Mouse (Mus musculus): Measurements from ENCODE around the gene Tex19.2. TPM values are rescaled to one million over a fixed set of nuclear protein-coding genes. Genes with fewer than 3 reads are reported as not detected.
"Not testable (repeated sequence)": the region's sequence is repeated elsewhere in the genome, so short reads cannot be mapped to it uniquely, and the experiment has no call there.

Gene Tex19.2
- polyA plus RNA-seq, 1 experiment from 2014 or later: not detected

- Histone ChIP-seq H3K4me2 (ENCODE audit: low read length) (no peak overlapping the region), H3K4me1 (ENCODE audit: control insufficient read depth, insufficient read depth, low read length) (no peaks in the 10 kb centered on the region), H3K9me3 (ENCODE audit: control insufficient read depth, low read length) (no peaks in the 10 kb centered on the region), H3K36me3 (ENCODE audit: control insufficient read depth, insufficient read depth, low read length) (no peaks in the 10 kb centered on the region), H3K27me3 (ENCODE audit: control insufficient read depth, insufficient read depth, low read length) (no peaks in the 10 kb centered on the region), H3K4me3 (replicated peaks; ENCODE audit: low read depth, low read length) (no peak overlapping the region), H3K27ac (replicated peaks; ENCODE audit: low read depth, low read length) (no peak overlapping the region), H3K9ac (replicated peaks; ENCODE audit: low read length) (no peak overlapping the region)
- no peak for ATAC-seq (ENCODE audit: low FRiP score, low TSS enrichment)
- 78% methylated on average over 2 of the region's 2 CpGs for WGBS
- no peak for DNase-seq
Observed at GRCm38 (mm10) chr11:121122024-121122670, 3.7 kb upstream of the Tex19.2 start.

DNA sequence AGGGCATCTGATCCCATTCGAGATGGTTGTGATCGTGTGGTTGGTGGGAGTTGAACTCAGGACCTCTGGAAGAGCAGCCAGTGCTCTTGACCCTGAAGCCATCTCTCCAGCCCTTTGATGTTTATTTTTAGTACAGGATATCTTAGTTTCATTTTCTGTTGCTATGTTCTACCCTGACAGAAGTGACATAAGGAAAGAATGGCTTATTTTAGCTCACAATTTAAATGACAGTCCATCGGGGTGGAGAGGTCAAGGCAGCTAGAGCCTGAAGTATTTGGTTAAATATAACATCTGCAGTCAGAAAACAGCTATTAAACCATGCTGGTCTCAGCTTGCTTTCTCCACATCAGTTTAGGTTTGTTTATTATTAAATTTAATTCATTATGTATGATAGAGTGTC lies 2.7 kb upstream of the Tex19.2 start:
- WGBS: 93% methylated on average over 3 of the region's 3 CpGs
- ATAC-seq (ENCODE audit: low FRiP score, low TSS enrichment) (no peak), DNase-seq (no peak)
- Histone ChIP-seq H3K9ac (replicated peaks; ENCODE audit: low read length) (no peak overlapping the region), H3K36me3 (ENCODE audit: control insufficient read depth, insufficient read depth, low read length) (no peaks in the 10 kb centered on the region), H3K9me3 (ENCODE audit: control insufficient read depth, low read length) (no peaks in the 10 kb centered on the region), H3K4me1 (ENCODE audit: control insufficient read depth, insufficient read depth, low read length) (no peaks in the 10 kb centered on the region), H3K4me2 (ENCODE audit: low read length) (no peak overlapping the region), H3K27me3 (ENCODE audit: control insufficient read depth, insufficient read depth, low read length) (no peaks in the 10 kb centered on the region), H3K27ac (replicated peaks; ENCODE audit: low read depth, low read length) (no peak overlapping the region), H3K4me3 (replicated peaks; ENCODE audit: low read depth, low read length) (no peak overlapping the region)

GRCm38 (mm10) chr11:121118106-121118505 lies 371 bp downstream of the Tex19.2 start:
- Histone ChIP-seq H3K27ac (replicated peaks; ENCODE audit: low read depth, low read length) (no peak overlapping the region), H3K9ac (replicated peaks; ENCODE audit: low read length) (no peak overlapping the region), H3K9me3 (ENCODE audit: control insufficient read depth, low read length) (no peaks in the 10 kb centered on the region), H3K4me2 (ENCODE audit: low read length) (no peak overlapping the region), H3K36me3 (ENCODE audit: control insufficient read depth, insufficient read depth, low read length) (no peaks in the 10 kb centered on the region), H3K27me3 (ENCODE audit: control insufficient read depth, insufficient read depth, low read length) (no peaks in the 10 kb centered on the region), H3K4me3 (replicated peaks; ENCODE audit: low read depth, low read length) (no peak overlapping the region), H3K4me1 (ENCODE audit: control insufficient read depth, insufficient read depth, low read length) (no peaks in the 10 kb centered on the region)
- whole genome bisulfite sequencing: 92% methylated on average over 18 of the region's 18 CpGs
- ATAC-seq (ENCODE audit: low FRiP score, low TSS enrichment) (no peak), DNase-seq (no peak)

DNA sequence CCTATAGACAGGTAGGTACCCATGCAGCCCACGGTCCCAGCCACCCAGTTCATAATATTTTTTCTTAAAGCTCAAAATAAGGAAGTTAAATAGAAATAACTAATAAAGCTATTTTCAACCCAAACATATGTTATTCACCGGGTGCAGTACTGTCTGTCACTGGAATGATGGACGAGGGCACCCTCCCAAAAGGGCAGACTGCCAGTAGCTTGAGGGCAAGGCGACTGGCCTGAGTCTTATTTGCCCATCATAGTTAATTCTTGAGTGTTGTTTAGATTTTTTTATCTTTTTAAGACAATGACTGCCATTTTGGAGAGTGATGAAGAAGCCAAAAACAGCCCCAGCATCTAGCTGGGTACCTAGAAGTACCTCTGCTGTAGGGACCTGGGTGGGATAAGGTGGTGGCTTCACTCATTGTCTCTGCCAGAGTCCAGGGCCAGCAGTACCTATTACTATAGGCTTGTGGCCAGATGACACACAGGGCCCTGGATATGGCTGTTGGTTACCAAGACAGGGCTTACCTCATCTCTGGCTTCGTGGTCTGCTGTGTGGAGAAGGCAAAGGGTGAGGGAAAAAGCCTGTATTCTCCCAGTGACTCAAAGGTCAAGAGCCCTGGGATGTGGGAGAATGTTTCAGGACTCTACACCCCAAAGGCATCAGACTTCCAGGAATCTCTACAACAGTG lies 6.2 kb downstream of the Tex19.2 start:
- no peak overlapping the region for H3K4me3 ChIP-seq (replicated peaks; ENCODE audit: low read depth, low read length)
- DNase-seq: no peak
- 85% methylated on average over 5 of the region's 5 CpGs for WGBS

DNA sequence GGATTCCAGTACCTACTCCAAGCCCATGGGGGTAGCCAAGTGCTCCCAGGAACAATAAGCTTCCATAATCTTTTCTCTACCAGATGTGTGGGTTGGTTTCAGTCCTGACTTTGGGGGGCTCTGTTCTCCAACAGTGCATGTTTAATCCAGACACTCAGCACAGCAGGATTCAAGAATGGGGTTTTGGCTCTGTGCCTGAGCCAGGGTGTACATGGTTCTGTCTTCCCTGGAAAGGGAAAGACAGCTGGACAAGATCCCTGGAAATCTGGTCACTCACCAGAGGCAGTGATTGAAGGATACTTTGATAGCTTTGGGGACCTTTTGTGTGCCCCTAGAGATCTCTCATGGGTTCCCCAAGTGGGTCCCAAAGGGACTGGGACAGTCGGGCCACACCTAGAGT lies 6.9 kb downstream of the Tex19.2 start:
- DNase-seq (no peak), ATAC-seq (ENCODE audit: low FRiP score, low TSS enrichment) (no peak)
- no peak overlapping the region for H3K4me2 ChIP-seq (ENCODE audit: low read length)
- H3K4me1 ChIP-seq (ENCODE audit: control insufficient read depth, insufficient read depth, low read length): no peaks in the 10 kb centered on the region
- WGBS: 83% methylated on average over 1 of the region's 1 CpGs
- H3K27me3 ChIP-seq (ENCODE audit: control insufficient read depth, insufficient read depth, low read length): no peaks in the 10 kb centered on the region
- no peaks in the 10 kb centered on the region for H3K36me3 ChIP-seq (ENCODE audit: control insufficient read depth, insufficient read depth, low read length)
- no peak overlapping the region for H3K4me3 ChIP-seq (replicated peaks; ENCODE audit: low read depth, low read length)
- H3K9ac ChIP-seq (replicated peaks; ENCODE audit: low read length): no peak overlapping the region
- H3K9me3 ChIP-seq (ENCODE audit: control insufficient read depth, low read length): no peaks in the 10 kb centered on the region
- no peak overlapping the region for H3K27ac ChIP-seq (replicated peaks; ENCODE audit: low read depth, low read length)

More for the DNA sequence above, 6.2 kb downstream of the Tex19.2 start:
- Histone ChIP-seq H3K27ac (replicated peaks; ENCODE audit: low read depth, low read length) (no peak overlapping the region), H3K4me2 (ENCODE audit: low read length) (no peak overlapping the region), H3K9ac (replicated peaks; ENCODE audit: low read length) (no peak overlapping the region), H3K4me1 (ENCODE audit: control insufficient read depth, insufficient read depth, low read length) (no peaks in the 10 kb centered on the region), H3K27me3 (ENCODE audit: control insufficient read depth, insufficient read depth, low read length) (no peaks in the 10 kb centered on the region), H3K36me3 (ENCODE audit: control insufficient read depth, insufficient read depth, low read length) (no peaks in the 10 kb centered on the region), H3K9me3 (ENCODE audit: control insufficient read depth, low read length) (no peaks in the 10 kb centered on the region)
- ATAC-seq (ENCODE audit: low FRiP score, low TSS enrichment): no peak

GRCm38 (mm10) chr11:121111051-121111450 lies 7.4 kb downstream of the Tex19.2 start:
- H3K4me2 ChIP-seq (ENCODE audit: low read length): no peak overlapping the region
- no peak overlapping the region for H3K9ac ChIP-seq (replicated peaks; ENCODE audit: low read length)
- H3K27me3 ChIP-seq (ENCODE audit: control insufficient read depth, insufficient read depth, low read length): no peaks in the 10 kb centered on the region
- DNase-seq (no peak), ATAC-seq (ENCODE audit: low FRiP score, low TSS enrichment) (no peak)
- 87% methylated on average over 3 of the region's 3 CpGs for WGBS
- no peaks in the 10 kb centered on the region for H3K4me1 ChIP-seq (ENCODE audit: control insufficient read depth, insufficient read depth, low read length)
- H3K9me3 ChIP-seq (ENCODE audit: control insufficient read depth, low read length): no peaks in the 10 kb centered on the region
- no peaks in the 10 kb centered on the region for H3K36me3 ChIP-seq (ENCODE audit: control insufficient read depth, insufficient read depth, low read length)
- no peak overlapping the region for H3K27ac ChIP-seq (replicated peaks; ENCODE audit: low read depth, low read length)
- no peak overlapping the region for H3K4me3 ChIP-seq (replicated peaks; ENCODE audit: low read depth, low read length)

DNA sequence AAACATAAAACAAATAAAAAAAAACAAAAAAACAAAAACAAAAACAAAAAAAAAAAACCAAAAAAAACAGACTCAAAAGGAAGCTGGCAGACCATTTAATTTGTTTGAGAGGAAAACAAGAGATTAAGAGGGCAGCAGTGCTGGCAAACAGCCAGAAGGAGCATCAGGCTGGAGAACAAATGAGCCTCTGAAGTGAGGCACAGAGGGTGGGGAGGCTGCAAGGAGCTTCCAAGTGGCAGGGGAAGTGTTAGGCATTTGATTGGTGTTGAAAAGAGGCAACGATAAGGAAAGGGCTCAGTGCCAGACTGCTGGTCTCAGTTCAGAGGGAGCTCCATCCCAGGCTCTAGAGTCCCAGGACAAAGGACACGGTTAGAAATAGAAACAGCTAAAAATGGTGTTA lies 8.5 kb downstream of the Tex19.2 start:
- WGBS: 4% methylated on average over 2 of the region's 2 CpGs
- ATAC-seq (ENCODE audit: low FRiP score, low TSS enrichment) (no peak), DNase-seq (peak; percentile 81)
- Histone ChIP-seq H3K4me2 (ENCODE audit: low read length) (no peak overlapping the region), H3K27ac (replicated peaks; ENCODE audit: low read depth, low read length) (no peak overlapping the region), H3K4me3 (replicated peaks; ENCODE audit: low read depth, low read length) (no peak overlapping the region), H3K4me1 (ENCODE audit: control insufficient read depth, insufficient read depth, low read length) (no peaks in the 10 kb centered on the region), H3K36me3 (ENCODE audit: control insufficient read depth, insufficient read depth, low read length) (no peaks in the 10 kb centered on the region), H3K9me3 (ENCODE audit: control insufficient read depth, low read length) (no peaks in the 10 kb centered on the region), H3K9ac (replicated peaks; ENCODE audit: low read length) (no peak overlapping the region), H3K27me3 (ENCODE audit: control insufficient read depth, insufficient read depth, low read length) (no peaks in the 10 kb centered on the region)

GRCm38 (mm10) chr11:121108061-121108460 lies 10.4 kb downstream of the Tex19.2 start:
- 84% methylated on average over 9 of the region's 9 CpGs for WGBS

DNA sequence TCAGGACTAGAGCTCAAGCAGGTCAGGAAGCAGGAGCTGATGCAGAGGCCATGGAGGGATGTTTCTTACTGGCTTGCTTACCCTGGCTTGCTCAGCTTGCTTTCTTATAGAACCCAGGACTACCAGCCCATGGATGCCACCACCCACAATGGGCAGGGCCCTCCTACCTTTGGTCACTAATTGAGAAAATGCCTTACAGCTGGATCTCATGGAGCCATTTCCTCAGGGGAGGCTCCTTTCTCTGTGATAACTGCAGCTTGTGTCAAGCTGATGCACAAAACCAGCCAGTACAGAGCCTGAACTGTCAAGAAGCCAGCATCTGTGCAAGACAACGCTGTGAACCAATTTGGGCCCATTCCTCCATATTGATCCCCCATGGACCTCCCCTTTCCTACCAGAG lies 11.2 kb downstream of the Tex19.2 start:
- not testable (repeated sequence) for H3K9me3 ChIP-seq (ENCODE audit: control insufficient read depth, low read length); DNase-seq; H3K4me3 ChIP-seq (replicated peaks; ENCODE audit: low read depth, low read length); H3K4me1 ChIP-seq (ENCODE audit: control insufficient read depth, insufficient read depth, low read length); H3K4me2 ChIP-seq (ENCODE audit: low read length); H3K27ac ChIP-seq (replicated peaks; ENCODE audit: low read depth, low read length); H3K9ac ChIP-seq (replicated peaks; ENCODE audit: low read length); ATAC-seq (ENCODE audit: low FRiP score, low TSS enrichment); H3K36me3 ChIP-seq (ENCODE audit: control insufficient read depth, insufficient read depth, low read length); H3K27me3 ChIP-seq (ENCODE audit: control insufficient read depth, insufficient read depth, low read length)
- 91% methylated on average over 1 of the region's 1 CpGs for WGBS

More at GRCm38 (mm10) chr11:121108061-121108460, 10.4 kb downstream of the Tex19.2 start:
- no peak overlapping the region for H3K9ac ChIP-seq (replicated peaks; ENCODE audit: low read length)
- H3K4me3 ChIP-seq (replicated peaks; ENCODE audit: low read depth, low read length): no peak overlapping the region
- H3K27ac ChIP-seq (replicated peaks; ENCODE audit: low read depth, low read length): no peak overlapping the region
- no peaks in the 10 kb centered on the region for H3K27me3 ChIP-seq (ENCODE audit: control insufficient read depth, insufficient read depth, low read length)
- no peaks in the 10 kb centered on the region for H3K36me3 ChIP-seq (ENCODE audit: control insufficient read depth, insufficient read depth, low read length)
- no peak overlapping the region for H3K4me2 ChIP-seq (ENCODE audit: low read length)
- no peak for DNase-seq
- no peak for ATAC-seq (ENCODE audit: low FRiP score, low TSS enrichment)
- no peaks in the 10 kb centered on the region for H3K4me1 ChIP-seq (ENCODE audit: control insufficient read depth, insufficient read depth, low read length)
- H3K9me3 ChIP-seq (ENCODE audit: control insufficient read depth, low read length): no peaks in the 10 kb centered on the region
